Mouse (Mus musculus) liver, adult 2 months (tissue): ENCODE data around the gene Hic2.

Source experiments
- CTCF ChIP-seq: fragments of 200-500 bp; IDR thresholded peaks from 2 replicates; pipeline ENCODE4 v1.5.1; 2011; ENCODE audit warnings: low read depth, low read length, control low read depth
- POLR2A ChIP-seq: fragments of 200-500 bp; IDR thresholded peaks from 2 replicates; pipeline ENCODE4 v1.6.1; 2011; ENCODE audit warnings: low read length, control low read depth; ENCODE audit not compliant: insufficient read depth; ENCODE audit errors: extremely low read depth

- no peak for TF ChIP-seq CTCF
- TF ChIP-seq POLR2A = no peak
Observed at GRCm38 (mm10) chr16:17303521-17304245, 70.3 kb downstream of the Hic2 start.
